Mouse (Mus musculus): Measurements from ENCODE around the gene Gm5965. TPM values are rescaled to one million over a fixed set of nuclear protein-coding genes. Genes with fewer than 3 reads are reported as not detected.

Gm5965 gene
- total and polyA plus RNA-seq, 2 experiments = not detected

- Histone ChIP-seq H3K27ac (replicated peaks; ENCODE audit: insufficient read depth, low read depth, low read length) (no peak overlapping the region), H3K4me3 (ENCODE audit: insufficient read depth, low read depth, low read length) (no peak overlapping the region), H3K9ac (ENCODE audit: low read depth, low read length) (no peak overlapping the region), H3K27me3 (ENCODE audit: control insufficient read depth, insufficient read depth, low read length) (no peaks in the 10 kb centered on the region), H3K36me3 (ENCODE audit: control insufficient read depth, insufficient read depth, low read length) (no peaks in the 10 kb centered on the region), H3K4me1 (ENCODE audit: control insufficient read depth, insufficient read depth, low read length) (no peaks in the 10 kb centered on the region), H3K79me2 (ENCODE audit: control insufficient read depth, insufficient read depth, low read length) (no peaks in the 10 kb centered on the region)
- no peak for DNase-seq (ENCODE audit: extremely low read depth, low read depth, low spot score)
- WGBS = 91% methylated on average over 3 of the region's 3 CpGs
- TF ChIP-seq POLR2A (IDR thresholded peaks at IDR 0.05; ENCODE audit: extremely low read depth, insufficient read depth, low read length) = no peak
- no peak for TF ChIP-seq CTCF (IDR thresholded peaks at IDR 0.05; ENCODE audit: low read depth, low read length)
Measured at GRCm38 (mm10) chr16:88826978-88827377, 49.3 kb downstream of the Gm5965 start.

Other genes starting within 250 kb of the Gm5965 start
- gene Cldn8, start 214.7 kb upstream of the Gm5965 start, total RNA-seq (2014; rRNA removed) = 0.13 and 0.37 TPM in 2 replicates
- gene Cldn8, start 214.7 kb upstream of the Gm5965 start, polyA plus RNA-seq (2012; rRNA removed) = 0.05 TPM in 1 of 2 replicates, not detected in the other
- gene Krtap24-1, start 165.6 kb upstream of the Gm5965 start, total RNA-seq (2014; rRNA removed) = not detected in 2 replicates
- not detected in 2 replicates for gene Krtap24-1, start 165.6 kb upstream of the Gm5965 start, polyA plus RNA-seq (2012; rRNA removed)
- gene 2310079G19Rik, start 150.2 kb upstream of the Gm5965 start, total RNA-seq (2014; rRNA removed) = not detected in 2 replicates
- gene 2310079G19Rik, start 150.2 kb upstream of the Gm5965 start, polyA plus RNA-seq (2012; rRNA removed) = not detected in 2 replicates
- not detected in 2 replicates for gene Krtap26-1, start 130.1 kb upstream of the Gm5965 start, total RNA-seq (2014; rRNA removed)
- gene Krtap26-1, start 130.1 kb upstream of the Gm5965 start, polyA plus RNA-seq (2012; rRNA removed) = not detected in 2 replicates
- gene Krtap27-1, start 106.2 kb upstream of the Gm5965 start, total RNA-seq (2014; rRNA removed) = not detected in 2 replicates
- not detected in 2 replicates for gene Krtap27-1, start 106.2 kb upstream of the Gm5965 start, polyA plus RNA-seq (2012; rRNA removed)
- gene 2310061N02Rik, start 69.9 kb upstream of the Gm5965 start, total RNA-seq (2014; rRNA removed) = not detected in 2 replicates
- not detected in 2 replicates for gene 2310061N02Rik, start 69.9 kb upstream of the Gm5965 start, polyA plus RNA-seq (2012; rRNA removed)
- not detected in 2 replicates for gene Krtap13-1, start 49.0 kb upstream of the Gm5965 start, total RNA-seq (2014; rRNA removed)
- not detected in 2 replicates for gene Krtap13-1, start 49.0 kb upstream of the Gm5965 start, polyA plus RNA-seq (2012; rRNA removed)
- not detected in 2 replicates for gene Krtap13, start 26.3 kb upstream of the Gm5965 start, total RNA-seq (2014; rRNA removed)
- not detected in 2 replicates for gene Krtap13, start 26.3 kb upstream of the Gm5965 start, polyA plus RNA-seq (2012; rRNA removed)
- gene 2310034C09Rik, start 19.0 kb upstream of the Gm5965 start, total RNA-seq (2014; rRNA removed) = not detected in 2 replicates
- gene 2310034C09Rik, start 19.0 kb upstream of the Gm5965 start, polyA plus RNA-seq (2012; rRNA removed) = not detected in 2 replicates
- gene 2310057N15Rik, start 3.7 kb upstream of the Gm5965 start, total RNA-seq (2014; rRNA removed) = not detected in 2 replicates
- not detected in 2 replicates for gene 2310057N15Rik, start 3.7 kb upstream of the Gm5965 start, polyA plus RNA-seq (2012; rRNA removed)
- not detected in 2 replicates for gene Gm20741, start 34.3 kb downstream of the Gm5965 start, total RNA-seq (2014; rRNA removed)
- gene Gm20741, start 34.3 kb downstream of the Gm5965 start, polyA plus RNA-seq (2012; rRNA removed) = not detected in 2 replicates
- gene Krtap15, start 42.3 kb downstream of the Gm5965 start, total RNA-seq (2014; rRNA removed) = not detected in 2 replicates
- gene Krtap15, start 42.3 kb downstream of the Gm5965 start, polyA plus RNA-seq (2012; rRNA removed) = not detected in 2 replicates
- gene Krtap14, start 48.2 kb downstream of the Gm5965 start, total RNA-seq (2014; rRNA removed) = not detected in 2 replicates
- gene Krtap14, start 48.2 kb downstream of the Gm5965 start, polyA plus RNA-seq (2012; rRNA removed) = not detected in 2 replicates
- not detected in 2 replicates for gene Krtap19-1, start 91.5 kb downstream of the Gm5965 start, total RNA-seq (2014; rRNA removed)
- not detected in 2 replicates for gene Krtap19-1, start 91.5 kb downstream of the Gm5965 start, polyA plus RNA-seq (2012; rRNA removed)
- not detected in 2 replicates for gene Krtap19-2, start 96.4 kb downstream of the Gm5965 start, total RNA-seq (2014; rRNA removed)
- gene Krtap19-2, start 96.4 kb downstream of the Gm5965 start, polyA plus RNA-seq (2012; rRNA removed) = not detected in 2 replicates
- gene Krtap19-3, start 100.1 kb downstream of the Gm5965 start, total RNA-seq (2014; rRNA removed) = not detected in 2 replicates
- gene Krtap19-3, start 100.1 kb downstream of the Gm5965 start, polyA plus RNA-seq (2012; rRNA removed) = not detected in 2 replicates
- gene Krtap19-4, start 107.2 kb downstream of the Gm5965 start, total RNA-seq (2014; rRNA removed) = not detected in 2 replicates
- gene Krtap19-4, start 107.2 kb downstream of the Gm5965 start, polyA plus RNA-seq (2012; rRNA removed) = not detected in 2 replicates
- not detected in 2 replicates for gene Krtap19-5, start 118.6 kb downstream of the Gm5965 start, total RNA-seq (2014; rRNA removed)
- not detected in 2 replicates for gene Krtap19-5, start 118.6 kb downstream of the Gm5965 start, polyA plus RNA-seq (2012; rRNA removed)
- not detected in 2 replicates for gene Krtap19-9b, start 154.4 kb downstream of the Gm5965 start, total RNA-seq (2014; rRNA removed)
- not detected in 2 replicates for gene Krtap19-9b, start 154.4 kb downstream of the Gm5965 start, polyA plus RNA-seq (2012; rRNA removed)
- not detected in 2 replicates for gene Krtap16-3, start 185.0 kb downstream of the Gm5965 start, total RNA-seq (2014; rRNA removed)
- gene Krtap16-3, start 185.0 kb downstream of the Gm5965 start, polyA plus RNA-seq (2012; rRNA removed) = not detected in 2 replicates
- gene Krtap22-2, start 232.9 kb downstream of the Gm5965 start, total RNA-seq (2014; rRNA removed) = not detected in 2 replicates
- not detected in 2 replicates for gene Krtap22-2, start 232.9 kb downstream of the Gm5965 start, polyA plus RNA-seq (2012; rRNA removed)
- gene Gm10229, start 237.4 kb downstream of the Gm5965 start, total RNA-seq (2014; rRNA removed) = not detected in 2 replicates
- gene Gm10229, start 237.4 kb downstream of the Gm5965 start, polyA plus RNA-seq (2012; rRNA removed) = not detected in 2 replicates

Measured in liver, adult 2 months (tissue).